13 mouse cellular contexts compared by ENCODE assay signal in the genomic region with DNA sequence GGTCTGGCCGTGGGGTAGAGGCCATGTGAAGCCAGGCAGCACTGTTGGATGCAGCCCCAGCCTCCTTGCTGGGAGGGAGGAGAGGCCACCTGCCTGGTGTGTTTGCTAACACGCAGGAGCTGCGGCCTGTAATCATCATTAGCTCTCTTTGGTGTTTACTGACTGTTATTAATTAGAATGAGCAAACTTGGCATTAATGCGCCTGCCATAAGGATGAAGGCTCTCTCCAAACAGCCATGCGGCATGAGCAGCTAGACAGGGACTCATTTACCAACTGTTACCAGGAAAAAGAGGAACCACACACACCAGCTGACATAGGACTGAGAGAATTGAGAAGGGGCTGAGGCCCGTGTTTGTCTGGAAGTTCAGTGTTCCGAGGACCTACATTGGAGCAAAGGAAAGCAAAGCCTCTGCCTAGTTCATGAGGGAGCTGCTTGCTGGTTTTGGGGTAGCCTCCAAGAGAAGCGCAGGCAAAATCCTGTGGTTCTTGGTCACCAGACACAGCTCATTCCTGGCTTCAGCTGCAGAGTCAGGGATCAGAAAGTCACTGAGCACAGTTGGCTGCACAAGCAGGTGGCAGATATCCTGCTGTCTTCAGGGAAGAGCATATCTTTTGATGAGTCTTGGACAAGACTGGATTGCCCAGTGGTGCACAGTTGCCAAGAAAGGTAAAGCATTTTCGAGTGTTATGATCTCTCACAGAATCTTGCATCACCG.
DNase-seq lines count a peak whose midpoint lies in the region; ATAC-seq lines count a peak whose summit lies in the region.
"Had no signal": no experiment of that assay in that cellular context is flagged by ENCODE, and none has a peak within 500 bp of the region (broad histone marks: within the 10 kb centered on the region; RNA-seq: fewer than 3 reads in every experiment).

No protein-coding gene starts in this region.

- no peaks in the 10 kb centered on the region for H3K9me3 ChIP-seq in hindbrain, embryonic 10.5 days
- no peaks in the 10 kb centered on the region for H3K9me3 ChIP-seq in hindbrain, embryonic 12.5 days (replicated peaks)
- H3K9me3 ChIP-seq in forebrain, embryonic 15.5 days = no peaks in the 10 kb centered on the region
- H3K9me3 ChIP-seq: limb, embryonic 15.5 days had no signal

- no peak for DNase-seq in hindbrain, embryonic 10.5 days (ENCODE audit: low spot score)
- peak; percentile 80 to 91 for DNase-seq in cerebellum, adult 18-20 months
- peak; percentile 49 for DNase-seq in layer of hippocampus, adult 9-11 months
- no peak for DNase-seq in heart, adult 9 months (ENCODE audit: low spot score in 2 of 2)
- DNase-seq in T-cell, adult 2 months (ENCODE audit: low spot score) = no peak
- DNase-seq: heart, postnatal 4 days; kidney, postnatal 14 days had no signal

- no peak overlapping the region for H3K4me2 ChIP-seq in hindbrain, embryonic 12.5 days (replicated peaks)
- no peak overlapping the region for H3K4me2 ChIP-seq in forebrain, embryonic 15.5 days (replicated peaks)
- H3K4me2 ChIP-seq: limb, embryonic 15.5 days had no signal

- no peaks in the 10 kb centered on the region; the same call in 1 of the 2 replicates for H3K27me3 ChIP-seq in hindbrain, embryonic 10.5 days (ENCODE audit: insufficient read depth, poor library complexity, severe bottlenecking)
- no peaks in the 10 kb centered on the region for H3K27me3 ChIP-seq in hindbrain, embryonic 12.5 days
- peaks cover 47% of the 10 kb centered on the region for H3K27me3 ChIP-seq in forebrain, embryonic 15.5 days
- H3K27me3 ChIP-seq: limb, embryonic 15.5 days had no signal

- no peaks in the 10 kb centered on the region for H3K4me1 ChIP-seq in hindbrain, embryonic 10.5 days (replicated peaks)
- no peaks in the 10 kb centered on the region for H3K4me1 ChIP-seq in hindbrain, embryonic 12.5 days
- peaks cover 15% of the 10 kb centered on the region for H3K4me1 ChIP-seq in forebrain, embryonic 15.5 days
- H3K4me1 ChIP-seq: limb, embryonic 15.5 days had no signal

- no peak overlapping the region for H3K4me3 ChIP-seq in hindbrain, embryonic 10.5 days
- H3K4me3 ChIP-seq in hindbrain, embryonic 12.5 days = no peak overlapping the region
- no peak overlapping the region for H3K4me3 ChIP-seq in forebrain, embryonic 15.5 days
- H3K4me3 ChIP-seq: limb, embryonic 15.5 days had no signal

- H3K36me3 ChIP-seq in hindbrain, embryonic 10.5 days = no peaks in the 10 kb centered on the region
- H3K36me3 ChIP-seq in hindbrain, embryonic 12.5 days = no peaks in the 10 kb centered on the region
- no peaks in the 10 kb centered on the region for H3K36me3 ChIP-seq in forebrain, embryonic 15.5 days
- H3K36me3 ChIP-seq: G1E; limb, embryonic 15.5 days had no signal

- no peak overlapping the region for H3K9ac ChIP-seq in hindbrain, embryonic 12.5 days
- no peak overlapping the region for H3K9ac ChIP-seq in forebrain, embryonic 15.5 days (replicated peaks)
- H3K9ac ChIP-seq: limb, embryonic 15.5 days had no signal

- 73% methylated on average over 10 of the region's 10 CpGs for WGBS in hindbrain, embryonic 10.5 days
- 64% methylated on average over 10 of the region's 10 CpGs for WGBS in hindbrain, embryonic 12.5 days
- 31% methylated on average over 10 of the region's 10 CpGs for WGBS in forebrain, embryonic 15.5 days

- ATAC-seq in hindbrain, embryonic 12.5 days (ENCODE audit: low FRiP score) = no peak
- peak; percentile 84 for ATAC-seq in forebrain, embryonic 15.5 days (replicated peaks)
- ATAC-seq in erythroblast, adult 5-6 weeks (replicated peaks; ENCODE audit: low FRiP score, poor library complexity, severe bottlenecking) = no peak
- ATAC-seq: lung, postnatal 0 days had no signal

- 0 out of 2 replicates have a peak overlapping the region, but pooled peaks have one; percentile 5 for H3K27ac ChIP-seq in hindbrain, embryonic 10.5 days
- H3K27ac ChIP-seq in hindbrain, embryonic 12.5 days = no peak overlapping the region
- peak overlapping the region; percentile 60; the same call in 1 of the 2 replicates for H3K27ac ChIP-seq in forebrain, embryonic 15.5 days (replicated peaks)
- H3K27ac ChIP-seq: limb, embryonic 15.5 days had no signal

Comparison
In these comparisons a context has a peak if more than half of its experiments do, and no peak if none do; other contexts are left out.
1. DNase-seq: peak in cerebellum, adult 18-20 months (2 of 2) and layer of hippocampus, adult 9-11 months (single experiment); none in hindbrain, embryonic 10.5 days (single experiment), heart, adult 9 months (0 of 2) and T-cell, adult 2 months (single experiment).